Mouse (Mus musculus) ovary, adult 18-20 months (tissue): Measurements from ENCODE around the gene Fam8a1.

ENCODE experiments used
- DNase-seq: peaks from one replicate; pipeline ENCODE4 v3.0.0; 2022; ENCODE audit warnings: low spot score, mixed read lengths

Fam8a1 gene

DNA sequence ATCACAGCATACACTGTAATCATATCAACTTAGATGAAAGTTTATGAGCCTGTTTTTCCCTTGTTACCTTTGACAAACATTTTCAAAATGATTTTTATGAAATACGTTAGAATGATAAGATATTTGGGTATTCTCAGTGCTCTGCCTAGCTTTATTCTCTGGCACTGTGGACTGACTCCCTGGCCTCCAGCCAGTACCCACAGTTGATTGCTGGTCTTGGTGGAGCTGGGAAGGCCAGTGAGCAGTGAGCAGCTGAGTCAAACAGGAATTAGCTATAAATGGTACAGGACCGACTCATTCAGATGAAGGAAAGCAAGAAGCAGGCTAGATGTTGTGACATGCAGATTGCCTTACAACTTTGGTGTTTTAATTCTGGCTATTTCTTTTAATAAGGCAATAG lies 5.3 kb downstream of the Fam8a1 start:
- DNase-seq, result no peak

DNA sequence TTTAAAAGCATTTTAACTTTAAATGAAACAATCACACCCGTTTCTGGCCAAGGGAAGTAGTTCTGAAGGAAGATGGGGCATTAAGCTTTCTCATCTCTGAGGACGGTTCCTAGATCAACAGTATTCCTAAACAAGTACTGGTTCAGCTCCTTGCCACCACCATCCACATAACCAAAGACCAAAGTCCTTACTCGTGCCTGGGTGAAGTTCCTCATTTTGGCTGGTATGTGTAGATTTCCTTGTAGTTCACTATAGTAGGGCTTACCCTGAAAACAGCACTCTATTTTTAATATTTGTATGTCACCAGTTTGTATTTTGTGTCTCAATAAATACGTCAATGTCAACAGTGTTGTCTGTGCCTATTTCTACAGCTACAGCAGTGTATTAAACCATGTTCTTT lies 8.4 kb downstream of the Fam8a1 start:
- DNase-seq, result no peak

DNA sequence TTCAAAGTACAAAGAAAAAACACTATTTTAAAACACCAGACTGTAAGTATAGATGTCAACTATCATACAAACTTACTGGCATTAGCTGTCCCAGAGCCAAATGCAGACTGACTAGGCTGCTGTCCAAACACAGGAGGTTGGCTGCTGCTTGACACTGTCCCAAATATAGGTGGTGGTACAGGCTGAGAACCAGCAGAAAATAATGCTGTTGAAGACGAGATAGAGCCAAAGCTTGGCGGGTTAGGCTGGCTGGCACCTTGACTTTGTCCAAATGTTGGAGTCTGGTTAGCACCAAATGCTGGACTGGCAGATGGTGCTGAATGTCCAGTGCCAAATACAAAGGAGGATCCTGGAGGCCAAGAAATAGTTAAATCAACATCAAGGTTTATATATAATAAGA lies 13.6 kb downstream of the Fam8a1 start:
- DNase-seq, result no peak

DNA sequence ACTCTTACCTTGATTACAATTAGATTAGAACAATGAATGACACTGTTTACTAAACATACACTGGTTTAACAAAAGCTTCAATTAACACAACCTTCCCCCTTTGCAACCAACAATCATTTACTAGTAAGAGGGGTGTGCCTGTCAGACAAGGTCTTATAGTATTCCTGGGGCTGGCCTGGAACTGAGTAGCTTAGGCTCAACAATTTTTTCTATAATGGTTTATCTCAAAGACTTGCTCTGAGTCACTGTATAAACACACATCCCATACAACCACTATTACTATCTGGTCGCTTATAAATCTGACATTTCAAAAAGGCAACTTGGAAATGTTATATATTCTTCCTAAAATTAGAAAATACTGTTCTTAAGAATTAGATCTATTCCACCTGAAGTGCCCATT lies 14.0 kb downstream of the Fam8a1 start:
- DNase-seq, result no peak

DNA sequence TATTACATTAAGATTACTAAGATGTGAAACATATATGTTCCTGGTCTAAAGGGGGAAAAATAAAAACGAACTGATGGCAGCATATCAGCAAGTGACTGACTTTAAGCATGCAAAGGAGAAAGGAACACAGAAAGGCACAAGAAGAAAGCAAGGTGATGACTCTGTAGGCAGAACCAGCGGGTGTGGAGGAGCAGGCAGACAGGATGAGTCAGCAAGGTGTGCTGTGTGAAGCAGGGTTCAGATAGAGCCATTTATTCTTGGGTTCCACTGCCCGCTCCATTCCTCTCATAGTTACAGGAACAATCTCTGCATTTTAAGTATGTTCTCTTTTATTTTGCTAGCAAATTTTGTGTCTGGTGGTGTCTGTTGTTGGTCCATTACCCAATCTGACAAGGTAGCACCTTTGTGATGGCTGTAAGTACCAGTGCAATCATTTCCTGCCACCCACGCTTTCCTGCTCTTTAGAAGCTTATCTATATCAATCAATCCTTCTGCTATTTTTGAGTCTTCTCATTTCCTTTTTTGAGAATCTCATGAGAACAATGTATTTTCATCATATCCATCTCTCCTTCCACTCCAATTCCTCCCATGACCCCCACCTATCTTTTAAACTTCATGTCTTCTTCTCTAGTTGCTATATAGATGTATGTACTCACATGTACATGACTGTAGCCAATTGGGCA lies 21.4 kb downstream of the Fam8a1 start:
- DNase-seq, result no peak

DNA sequence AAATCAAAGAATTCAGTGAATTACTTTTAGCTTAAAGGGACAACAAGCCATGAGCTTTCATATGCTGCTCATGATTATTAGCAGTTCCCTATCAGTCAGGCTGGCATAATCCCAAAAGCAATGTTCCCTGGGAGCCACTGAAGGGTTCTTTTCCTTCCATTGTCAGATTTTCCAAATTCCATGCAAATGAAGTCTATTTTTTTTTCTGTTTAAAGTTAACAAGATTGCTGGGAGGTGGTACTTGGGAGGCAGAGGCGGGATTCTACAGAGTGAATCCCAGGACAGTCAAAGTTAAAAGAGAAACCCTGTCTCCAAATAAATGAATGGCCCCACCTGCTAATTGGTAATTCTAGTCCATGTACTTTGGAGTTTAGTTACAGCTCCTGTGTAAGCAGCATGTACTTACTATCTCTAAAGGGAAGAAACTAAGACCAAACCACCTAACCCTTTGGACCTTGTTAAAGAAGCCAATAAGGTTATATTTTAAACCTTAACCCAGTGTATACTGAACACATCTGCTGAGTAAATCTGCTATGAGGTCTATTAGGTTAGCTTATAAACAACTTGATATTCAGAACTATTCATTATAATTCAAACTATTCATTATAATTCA lies 26.1 kb downstream of the Fam8a1 start:
- DNase-seq, result no peak

DNA sequence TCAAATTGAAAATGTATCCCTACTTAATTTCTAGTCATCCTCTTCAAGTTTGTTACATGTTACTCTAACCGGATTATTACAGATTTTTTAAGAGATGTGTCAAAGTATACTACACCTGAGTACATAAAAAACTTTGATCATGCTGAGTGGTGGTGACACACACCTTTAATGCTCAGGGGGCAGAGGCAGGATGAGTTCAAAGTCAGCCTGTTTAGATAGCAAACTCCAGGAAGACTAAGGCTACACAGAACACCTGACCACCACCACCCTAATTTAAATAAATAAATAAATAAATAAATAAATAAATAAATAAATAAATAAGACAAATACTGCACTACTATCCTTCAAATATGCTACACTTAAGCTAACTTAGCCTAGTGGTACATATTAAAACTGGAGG lies 26.6 kb downstream of the Fam8a1 start:
- DNase-seq, result no peak

DNA sequence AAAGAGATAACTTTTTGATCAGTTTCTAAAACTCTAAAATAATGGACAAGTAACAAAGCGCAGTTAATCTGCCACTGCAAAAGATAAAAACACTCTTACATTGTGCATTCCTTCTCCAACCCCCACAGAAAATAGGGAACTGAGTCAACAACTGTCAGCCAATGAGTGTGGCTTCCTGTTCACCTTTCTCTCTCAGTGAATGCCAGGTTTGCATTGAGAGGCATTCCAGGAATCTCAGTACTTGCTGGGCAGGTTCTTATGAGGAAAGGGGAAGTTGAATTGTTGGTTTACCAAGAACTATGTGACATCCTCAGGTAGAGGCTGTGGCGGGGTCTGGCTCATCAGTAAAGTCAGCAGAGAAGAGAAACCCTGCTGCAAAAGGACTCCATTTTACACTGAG lies 27.5 kb downstream of the Fam8a1 start:
- no peak for DNase-seq

DNA sequence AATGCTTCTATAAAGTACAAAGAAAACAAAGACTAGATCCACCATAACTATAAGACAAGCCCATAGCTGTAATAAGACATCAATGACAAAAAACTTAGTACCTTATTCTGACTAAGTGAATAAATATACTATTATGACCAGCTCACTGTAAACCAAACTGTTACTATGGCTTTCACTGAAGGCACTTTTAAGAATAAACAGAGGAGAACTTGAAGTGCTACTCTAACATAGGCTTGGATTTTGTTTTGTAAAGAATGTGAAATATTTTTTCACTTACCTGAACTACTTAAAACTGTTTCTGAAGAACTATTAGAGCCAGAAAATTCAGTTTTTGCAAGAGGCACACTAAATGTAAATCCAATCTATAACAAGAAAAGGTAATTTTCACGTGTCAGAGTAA lies 30.1 kb downstream of the Fam8a1 start:
- DNase-seq, result no peak

DNA sequence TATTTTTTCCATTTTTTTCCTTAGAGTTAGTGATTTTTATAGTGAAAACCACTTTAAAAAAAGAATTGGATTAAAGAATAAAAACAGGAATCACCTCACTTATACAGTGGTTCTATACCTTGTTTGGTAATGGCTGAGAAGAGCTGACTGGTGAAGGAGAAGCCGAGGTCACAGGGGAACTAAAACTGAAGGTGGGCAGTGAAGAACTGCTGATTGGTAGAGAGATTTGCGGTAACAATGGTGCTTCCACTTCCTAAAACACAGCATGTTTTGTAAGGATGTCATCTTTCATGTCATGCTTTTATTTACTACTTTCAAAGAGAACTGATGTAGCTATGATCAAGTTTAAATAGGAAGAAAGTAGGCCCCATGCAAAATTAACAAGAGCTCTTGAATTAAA lies 32.2 kb downstream of the Fam8a1 start:
- no peak for DNase-seq

DNA sequence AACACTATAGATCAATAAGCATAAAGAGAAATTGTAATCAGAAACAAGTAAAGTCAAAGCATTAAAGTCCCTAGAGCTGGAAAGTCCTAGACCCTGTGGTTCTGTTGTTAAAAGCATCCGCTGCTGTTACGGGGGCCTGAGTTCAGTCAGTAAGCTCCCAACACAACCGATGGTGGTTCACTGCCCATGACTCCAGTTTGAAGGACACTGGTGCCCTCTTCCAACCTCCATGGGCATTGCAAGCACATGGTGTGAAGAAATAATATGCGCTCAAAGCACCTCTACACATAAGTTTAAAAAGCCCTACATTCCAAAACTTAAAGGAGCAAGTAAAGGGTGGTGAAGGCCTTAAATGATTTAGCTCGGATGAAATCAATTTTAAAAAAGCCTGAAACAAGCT lies 33.8 kb downstream of the Fam8a1 start:
- DNase-seq, result no peak

DNA sequence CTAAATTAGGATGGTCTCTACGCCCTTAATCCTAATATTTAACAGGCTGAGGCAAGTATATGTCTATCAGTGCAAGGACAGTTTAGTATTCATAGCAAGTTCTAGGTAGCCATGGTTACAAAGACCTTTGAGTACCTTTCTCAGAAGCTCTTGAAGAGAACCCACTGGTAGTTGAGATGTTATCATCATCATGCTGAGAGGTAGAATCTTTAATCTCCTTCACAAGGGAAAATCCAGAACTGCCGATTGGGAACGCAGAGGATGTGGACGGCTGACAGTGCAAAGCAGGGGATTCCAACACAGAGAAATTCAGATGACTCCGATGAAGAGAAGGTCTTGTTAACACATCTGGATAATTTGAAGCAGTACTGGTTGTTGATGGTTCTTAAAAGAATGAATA lies 44.2 kb downstream of the Fam8a1 start:
- no peak for DNase-seq

DNA sequence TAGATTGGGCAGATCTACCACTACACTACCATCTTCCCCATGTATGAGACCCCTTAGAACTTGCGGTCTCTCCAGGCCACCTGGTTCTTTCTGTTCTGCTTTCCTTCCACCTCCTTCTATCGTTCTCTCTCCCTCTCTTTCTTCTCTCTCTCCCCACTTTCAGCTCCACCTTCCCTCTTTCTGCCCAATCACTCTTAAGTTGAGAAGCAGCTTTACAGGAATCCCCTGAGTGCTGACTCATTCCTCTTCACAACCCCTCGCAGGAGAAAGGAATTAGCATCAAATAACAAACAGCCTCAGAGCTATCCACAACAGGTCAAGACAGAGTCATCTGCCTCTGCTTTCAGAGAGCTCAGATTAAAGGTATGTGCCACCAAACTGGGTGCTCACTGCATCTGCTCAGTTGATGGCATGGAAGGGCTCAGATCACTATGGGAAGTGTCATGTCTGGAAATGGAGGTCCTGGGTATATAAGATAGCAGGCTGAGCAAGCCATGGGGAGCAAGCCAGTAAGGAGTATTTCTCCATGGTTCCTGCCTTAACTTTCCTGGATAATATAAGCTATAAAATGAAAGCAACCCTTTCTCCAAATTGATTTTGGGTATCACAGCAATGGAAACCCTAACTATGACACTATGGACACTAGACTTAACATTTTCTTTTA lies 46.8 kb downstream of the Fam8a1 start:
- DNase-seq, result no peak

DNA sequence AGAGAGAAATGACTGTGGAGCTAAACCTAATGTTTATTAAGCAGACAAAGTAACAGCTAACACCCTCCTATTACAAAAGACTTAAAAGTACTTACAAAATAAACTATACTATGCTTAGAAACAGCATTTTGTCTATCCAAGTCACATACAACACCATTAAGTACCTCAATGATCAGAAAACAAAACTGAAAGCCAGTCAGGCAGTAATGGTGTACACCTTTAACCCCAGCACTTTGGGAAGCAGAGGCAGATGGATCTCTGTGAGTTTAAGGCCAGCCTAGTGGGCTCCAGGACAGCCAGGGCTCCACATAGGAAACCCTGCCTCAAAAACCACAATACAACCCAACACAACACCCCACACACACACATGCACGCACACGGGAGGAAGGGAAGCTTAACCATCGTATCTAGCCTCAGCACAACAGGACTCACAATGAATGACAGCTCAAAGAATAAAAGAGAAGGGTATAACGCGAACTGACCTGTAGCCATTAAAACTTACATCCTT lies 49.6 kb downstream of the Fam8a1 start:
- DNase-seq, result no peak

DNA sequence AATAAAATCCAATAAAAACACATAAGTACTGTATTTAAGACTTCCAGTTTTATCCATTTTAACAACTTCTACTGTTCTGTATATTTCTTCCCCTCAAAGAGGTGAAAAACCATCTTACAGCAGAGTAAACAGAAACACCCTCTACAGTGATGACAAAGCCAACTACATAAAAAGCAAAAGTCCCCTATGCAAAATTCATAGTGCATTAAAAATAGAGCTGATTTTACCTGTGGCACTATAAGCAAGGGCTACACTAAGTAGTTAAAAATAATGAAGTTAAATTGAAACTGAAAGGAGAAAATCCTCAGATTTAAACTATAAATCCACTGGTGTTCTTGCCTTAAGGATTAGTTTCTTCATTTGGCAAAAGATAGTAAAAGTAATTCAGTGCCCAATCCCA lies 51.7 kb downstream of the Fam8a1 start:
- no peak for DNase-seq

DNA sequence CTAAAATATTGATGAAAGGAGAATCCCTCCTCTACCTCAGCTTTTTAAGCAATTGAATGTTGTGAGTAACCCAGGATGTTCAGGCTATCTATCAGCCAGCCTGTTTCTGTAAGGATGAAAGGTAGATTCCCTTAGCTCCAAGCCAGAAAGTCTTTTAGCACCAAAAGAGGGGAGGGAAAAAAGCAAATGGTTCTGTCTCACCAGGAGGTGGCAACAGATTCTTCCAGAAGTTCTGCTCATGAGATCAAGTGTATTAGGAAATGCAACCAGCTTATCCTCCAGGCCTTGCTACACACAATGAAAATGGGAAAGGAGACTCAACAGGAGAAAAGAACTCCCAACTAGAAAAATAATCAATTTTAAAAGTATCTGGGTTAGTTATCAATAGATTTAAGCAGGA lies 55.0 kb downstream of the Fam8a1 start:
- DNase-seq, result no peak

DNA sequence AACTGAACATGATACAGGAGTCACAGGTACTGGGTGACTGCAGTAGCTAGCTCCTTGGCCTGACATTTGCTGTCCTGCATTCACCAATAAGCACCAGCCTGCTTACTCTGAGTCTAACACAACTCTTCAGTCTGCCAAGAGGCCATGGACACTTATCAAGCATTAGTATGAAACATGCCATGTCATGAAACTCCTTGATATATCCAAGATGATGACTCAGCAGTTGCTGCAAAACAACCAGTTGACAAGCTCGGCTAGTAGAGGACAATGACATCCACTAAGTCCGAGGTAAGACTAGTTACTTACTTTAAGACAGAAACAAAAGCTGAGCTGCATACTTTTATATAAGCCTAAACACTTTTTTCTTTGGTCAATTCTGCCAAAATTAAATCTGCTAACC lies 55.9 kb downstream of the Fam8a1 start:
- DNase-seq, result no peak

DNA sequence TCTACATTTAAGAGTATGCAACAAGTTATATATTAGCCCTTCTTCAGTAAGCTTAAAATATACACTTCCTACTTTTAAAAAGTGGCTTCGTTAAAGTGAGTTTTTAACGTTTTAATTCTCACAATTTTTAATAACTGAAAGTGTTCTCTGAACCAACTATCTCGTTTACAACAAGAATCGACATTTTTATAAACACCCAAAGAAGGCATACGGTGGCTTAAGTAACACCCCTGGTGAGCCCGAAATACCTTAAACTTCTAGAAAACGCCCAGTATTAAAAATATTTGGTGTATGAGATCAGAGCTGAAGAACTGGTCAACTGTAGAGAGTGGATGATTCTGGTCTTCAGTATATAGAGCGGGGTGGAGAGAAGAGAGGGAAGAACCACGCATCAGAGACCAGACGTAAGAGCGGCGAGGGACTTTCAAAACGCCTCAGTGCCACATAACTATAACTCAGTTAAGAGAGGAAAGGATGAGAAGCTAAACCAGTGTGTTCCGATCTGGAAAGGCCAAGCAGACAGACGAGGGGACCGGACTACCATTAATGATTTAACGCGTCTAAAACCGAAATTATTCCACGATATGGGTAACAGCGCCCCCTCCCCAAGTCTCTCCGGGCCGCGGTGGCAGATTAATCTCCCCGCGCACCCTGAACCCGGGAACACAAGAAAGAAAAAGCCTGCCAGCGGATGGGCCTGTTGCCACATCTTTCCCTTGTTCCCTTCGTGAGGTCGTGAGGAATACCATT lies 57.1 kb downstream of the Fam8a1 start:
- DNase-seq, result no peak

DNA sequence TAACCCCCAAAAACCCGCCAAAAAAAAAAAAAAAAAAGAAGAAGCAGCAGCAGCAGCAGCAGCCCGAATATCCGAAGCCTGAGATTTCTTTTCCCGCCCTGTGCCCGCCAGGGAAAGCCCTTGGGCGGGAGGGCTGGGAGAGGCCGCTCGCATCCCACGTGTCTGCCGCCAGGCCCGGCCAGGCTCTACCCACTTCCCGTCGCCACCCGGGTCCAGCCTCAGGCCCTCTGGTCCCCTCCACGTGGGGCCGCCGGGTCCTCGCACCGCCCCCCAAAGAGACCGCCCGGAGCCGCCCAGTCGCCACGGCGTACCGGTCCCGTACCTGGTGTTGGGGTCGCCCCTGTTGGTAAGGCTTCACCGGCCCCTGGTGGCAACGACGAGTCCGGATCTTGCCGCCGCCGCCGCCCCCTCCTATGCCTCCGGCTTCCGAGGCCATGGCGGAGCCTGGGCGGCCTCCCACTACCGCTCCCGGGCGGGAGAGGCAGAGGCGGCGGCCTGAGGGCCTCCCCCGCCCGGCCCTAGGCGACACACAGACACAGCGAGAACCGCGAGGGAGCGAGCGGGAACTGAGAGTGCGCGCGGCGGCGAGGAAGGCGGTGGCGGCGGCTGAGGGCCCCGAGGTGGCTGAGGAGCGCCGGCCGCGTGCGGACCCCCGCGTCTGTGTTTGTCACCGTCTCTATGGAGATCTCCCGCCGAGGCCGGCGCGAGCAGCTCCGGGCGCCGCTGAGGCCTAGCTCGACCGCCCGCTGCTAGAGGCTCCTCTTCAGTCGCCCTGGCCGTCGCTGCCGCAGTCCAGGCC lies 57.9 kb downstream of the Fam8a1 start:
- DNase-seq, result peak; percentile 48
